Mouse (Mus musculus): ENCODE measurements around the gene Matn3. TPM values are rescaled to one million over a fixed set of nuclear protein-coding genes. Genes with fewer than 3 reads are reported as not detected.

Gene Matn3
- not detected in 2 replicates for total RNA-seq (2021)
- long read RNA-seq: 0 reads

DNA sequence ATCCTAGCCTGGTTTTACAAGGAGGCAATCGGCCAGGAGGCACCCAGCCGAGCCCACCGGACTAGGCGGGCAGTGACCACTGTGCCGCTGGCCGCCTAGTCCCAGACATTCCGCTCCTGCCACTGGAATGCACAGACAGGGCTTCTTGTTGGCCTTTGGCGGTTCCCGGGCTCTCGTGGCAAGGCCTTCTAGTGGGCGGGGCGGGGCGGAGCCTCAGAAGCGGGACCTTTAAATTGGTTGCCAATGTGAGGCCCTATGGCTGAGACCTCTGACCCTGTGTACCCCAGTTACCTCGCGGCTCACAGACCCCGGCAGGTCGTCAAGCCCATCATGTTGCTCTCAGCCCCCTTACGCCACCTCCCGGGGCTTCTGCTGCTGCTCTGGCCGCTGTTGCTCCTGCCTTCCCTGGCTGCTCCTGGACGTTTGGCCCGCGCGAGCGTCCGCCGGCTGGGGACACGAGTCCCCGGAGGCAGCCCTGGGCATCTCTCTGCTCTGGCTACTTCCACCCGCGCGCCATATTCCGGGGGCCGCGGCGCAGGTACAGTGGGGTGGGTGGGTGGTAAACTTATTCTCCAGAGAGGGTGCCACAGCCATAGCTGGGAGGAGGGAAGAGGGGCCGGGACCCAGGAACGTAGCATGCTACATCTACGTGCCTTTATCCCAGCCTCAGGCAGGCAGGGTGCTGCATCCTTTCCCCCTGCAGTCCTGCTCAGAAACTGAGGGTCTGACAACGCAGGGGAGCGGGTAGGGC, at the start of gene Matn3:
TSS of gene Matn3 (plus strand) at position 216 of the 751 bp plus-strand sequence.
- DNase-seq: peak; percentile 81

DNA sequence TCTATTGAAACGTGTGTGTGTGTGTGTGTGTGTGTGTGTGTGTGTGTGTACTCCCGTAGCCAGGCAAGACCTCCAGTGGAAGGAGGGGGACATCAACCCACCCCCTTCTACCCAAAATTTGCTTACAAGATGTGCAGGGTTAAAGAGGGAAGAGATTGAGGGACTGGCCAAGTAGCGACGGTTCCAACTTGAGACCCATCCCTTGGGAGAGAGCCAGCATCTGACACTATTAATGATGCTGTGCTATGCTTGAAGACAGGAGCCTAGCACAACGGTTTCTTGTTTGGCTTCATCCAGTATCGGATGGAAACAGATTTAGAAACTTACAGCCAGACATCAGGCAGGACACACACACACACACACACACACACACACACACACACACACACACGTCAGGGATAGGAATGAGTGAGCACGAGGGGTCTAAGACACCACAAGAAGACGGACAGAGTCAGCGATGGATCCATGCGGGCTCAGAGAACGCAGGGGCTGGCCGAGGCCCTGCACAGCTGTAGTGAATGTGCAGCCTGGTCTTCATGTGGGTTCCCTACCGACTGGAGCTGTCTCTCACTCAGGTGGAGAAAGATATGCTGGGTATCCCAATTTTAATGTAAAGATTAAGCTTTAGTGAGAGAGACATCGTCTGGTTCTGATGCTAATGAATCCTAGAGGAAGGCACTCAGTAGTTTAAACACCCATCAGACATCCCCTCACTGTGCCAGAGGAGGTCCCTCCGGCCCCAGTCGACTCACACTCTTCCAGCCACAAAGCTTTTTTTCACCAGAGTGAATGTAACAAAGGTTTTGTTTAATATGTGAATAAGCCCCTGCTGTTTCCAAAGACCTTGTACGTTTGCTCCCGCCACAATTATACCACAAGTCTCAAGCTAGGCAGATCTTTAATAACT, 48.6 kb upstream of the Matn3 start:
- no peak for DNase-seq

DNA sequence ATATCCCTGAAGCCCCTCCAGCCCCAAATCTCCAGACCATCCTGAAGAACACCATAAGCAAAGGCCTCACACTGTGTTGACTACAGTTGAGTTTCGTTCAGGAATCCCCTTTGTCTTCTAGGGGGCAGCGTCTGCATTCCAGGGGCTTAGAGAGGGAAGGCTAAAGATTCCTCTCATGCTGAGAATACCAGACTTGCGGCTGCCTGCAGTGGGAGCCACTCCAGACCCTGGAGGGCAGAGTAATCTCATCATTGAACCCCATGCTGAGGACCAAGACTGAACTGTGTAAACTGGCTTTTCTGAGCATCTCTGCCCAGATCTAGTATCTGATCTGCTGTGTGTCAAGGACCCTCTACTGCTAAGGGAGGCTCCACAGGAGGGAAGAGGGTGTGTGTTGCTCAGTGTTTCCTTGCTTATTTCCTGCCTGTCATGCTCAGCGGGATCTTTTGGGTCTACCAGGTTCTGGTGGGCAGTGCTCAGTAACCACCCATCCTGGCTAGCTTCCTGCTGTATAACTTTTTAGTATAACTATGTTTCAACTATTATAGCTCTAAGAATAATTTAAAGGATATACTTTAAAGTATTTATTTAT, 47.5 kb upstream of the Matn3 start:
- DNase-seq: no peak

DNA sequence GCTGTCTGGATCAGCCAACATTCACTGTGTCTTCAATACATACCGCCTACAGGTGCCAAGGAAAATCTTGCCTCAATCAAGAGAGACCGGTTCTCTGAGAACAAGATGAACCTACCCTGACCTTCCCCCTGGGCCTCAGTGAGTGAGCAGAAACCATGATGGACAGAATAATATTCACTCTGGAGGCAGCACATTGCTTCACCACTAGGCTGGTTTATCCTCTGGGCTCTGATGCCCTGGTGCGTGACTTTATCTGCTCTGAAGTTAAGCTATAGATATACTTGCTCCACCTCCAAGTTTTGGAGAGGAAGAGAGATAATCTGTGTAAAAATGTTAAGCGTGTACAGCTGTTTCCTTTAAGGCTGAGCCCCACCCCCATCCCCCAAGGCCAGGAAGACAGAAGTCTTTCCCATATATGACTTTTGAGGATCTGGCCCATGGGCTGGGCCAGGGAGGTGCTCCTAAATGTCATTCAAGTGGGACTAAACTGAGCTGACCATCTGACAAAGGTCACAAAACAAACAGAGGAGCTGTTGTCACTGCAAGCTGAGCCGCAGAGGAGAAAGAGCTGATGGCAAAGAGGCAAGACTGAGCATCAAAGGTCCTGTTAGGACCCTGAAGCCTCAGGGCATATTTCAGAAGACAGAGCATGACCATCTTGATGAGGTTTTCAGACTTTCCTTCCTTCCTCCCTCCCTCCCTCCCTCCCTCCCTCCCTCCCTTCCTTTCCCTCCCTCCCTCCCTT, 46.6 kb upstream of the Matn3 start:
- DNase-seq: no peak

DNA sequence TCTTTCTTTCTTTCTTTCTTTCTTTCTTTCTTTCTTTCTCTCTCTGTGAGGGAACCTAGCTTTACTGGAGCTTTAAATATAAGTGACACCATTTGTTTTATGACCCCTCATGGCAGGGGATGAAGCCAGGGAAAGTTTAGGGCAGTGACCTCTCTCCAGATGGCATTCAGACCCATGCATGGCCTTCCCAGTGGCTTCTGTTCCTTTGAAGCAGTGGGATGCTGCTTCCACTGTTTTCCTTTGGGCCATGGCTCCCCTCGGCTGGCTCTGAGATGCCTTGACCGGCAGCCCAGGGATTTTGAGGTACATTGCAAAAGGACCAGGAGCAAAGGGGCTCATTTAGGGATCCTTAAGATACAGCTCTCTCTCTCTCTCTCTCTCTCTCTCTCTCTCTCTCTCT, 45.8 kb upstream of the Matn3 start:
- no peak for DNase-seq

DNA sequence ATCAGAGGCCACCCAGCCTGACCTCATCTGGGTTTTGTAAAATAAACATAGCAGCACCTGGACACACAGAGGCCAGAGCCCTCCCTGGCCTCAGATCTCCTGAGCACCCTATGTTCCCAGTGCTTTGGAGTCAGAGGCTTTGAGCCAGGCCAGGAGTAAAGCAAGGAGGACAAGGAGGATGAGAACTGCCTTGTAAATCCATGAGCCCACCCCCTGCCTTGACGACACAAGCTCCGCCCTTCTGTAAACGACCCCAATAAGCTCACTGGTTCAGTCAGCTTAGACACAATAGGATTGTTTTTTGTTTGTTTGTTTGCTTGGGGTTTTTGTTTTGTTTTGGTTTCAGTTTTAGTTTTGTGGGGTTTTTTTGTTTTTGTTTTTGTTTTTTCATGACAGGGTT, 45.2 kb upstream of the Matn3 start:
- DNase-seq: no peak

DNA sequence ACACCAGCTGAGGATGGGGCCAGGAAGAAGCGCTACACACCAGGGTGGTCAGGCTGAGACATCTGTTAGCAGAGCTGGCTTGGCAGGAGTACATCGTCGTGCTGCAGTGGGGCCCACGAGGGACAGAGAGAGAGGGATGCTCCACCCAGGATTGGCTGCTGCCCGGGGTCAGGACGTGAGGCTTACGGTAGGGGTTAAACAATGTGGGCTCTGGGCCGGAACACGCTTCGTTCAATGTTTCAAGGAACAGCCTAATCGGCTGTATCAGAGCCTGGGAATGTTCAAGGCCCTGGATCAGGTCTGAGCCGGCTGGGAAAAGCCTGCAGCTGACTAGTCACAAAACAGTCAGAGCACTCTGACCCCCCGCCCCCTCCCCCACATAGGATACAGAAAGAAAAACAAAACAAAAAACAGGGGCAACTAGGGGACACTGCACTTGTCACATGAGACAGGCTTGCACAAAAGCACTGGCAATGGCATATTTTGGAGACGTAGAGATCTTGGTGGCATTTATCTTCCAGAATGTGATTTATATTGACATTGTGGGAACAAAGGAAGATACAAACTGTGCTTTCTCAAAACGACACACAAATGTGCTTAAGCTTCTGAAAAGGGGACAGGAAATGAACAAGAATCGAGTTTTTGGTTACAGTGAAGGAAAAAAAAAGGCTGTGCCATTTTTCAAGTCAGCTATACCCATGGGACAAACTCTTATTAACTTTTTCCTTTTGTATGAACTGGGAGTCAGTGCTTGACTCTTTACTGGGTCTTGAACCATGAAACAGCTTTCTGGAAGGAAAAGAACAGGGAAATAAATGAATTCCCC, 34.7 kb upstream of the Matn3 start:
- peak; percentile 55 for DNase-seq

DNA sequence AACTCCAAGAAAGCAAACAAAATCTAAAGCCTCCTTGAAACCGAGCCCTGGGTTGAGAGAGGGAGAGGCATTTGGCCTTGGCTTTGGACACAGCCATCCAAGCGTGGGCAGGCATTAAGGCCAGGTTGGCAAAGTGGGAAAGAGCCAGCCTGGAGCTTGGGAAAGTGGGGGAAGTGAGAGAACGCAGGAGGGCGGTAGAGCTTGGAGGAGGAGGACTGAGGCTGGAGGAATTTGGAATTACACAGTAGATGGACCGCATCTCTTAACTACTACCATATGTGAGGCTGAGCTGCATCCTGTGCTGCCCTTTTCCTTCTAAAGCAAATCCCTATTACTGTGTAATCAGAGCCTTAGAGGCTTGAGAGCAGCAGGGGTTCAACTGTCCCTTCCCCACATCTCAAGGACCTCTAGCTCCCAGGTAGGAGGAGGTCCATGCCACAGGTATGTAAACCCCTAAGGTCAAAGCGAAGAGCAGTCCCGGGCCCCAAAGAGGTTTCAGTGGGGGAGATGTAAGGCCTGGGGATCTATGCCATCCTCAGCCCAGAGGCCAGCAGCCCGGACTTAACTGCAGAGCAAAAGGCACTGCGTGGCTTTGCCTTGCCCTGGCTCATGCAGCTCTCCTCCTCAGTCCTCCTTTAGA, 33.9 kb upstream of the Matn3 start:
- DNase-seq: peak; percentile 54

DNA sequence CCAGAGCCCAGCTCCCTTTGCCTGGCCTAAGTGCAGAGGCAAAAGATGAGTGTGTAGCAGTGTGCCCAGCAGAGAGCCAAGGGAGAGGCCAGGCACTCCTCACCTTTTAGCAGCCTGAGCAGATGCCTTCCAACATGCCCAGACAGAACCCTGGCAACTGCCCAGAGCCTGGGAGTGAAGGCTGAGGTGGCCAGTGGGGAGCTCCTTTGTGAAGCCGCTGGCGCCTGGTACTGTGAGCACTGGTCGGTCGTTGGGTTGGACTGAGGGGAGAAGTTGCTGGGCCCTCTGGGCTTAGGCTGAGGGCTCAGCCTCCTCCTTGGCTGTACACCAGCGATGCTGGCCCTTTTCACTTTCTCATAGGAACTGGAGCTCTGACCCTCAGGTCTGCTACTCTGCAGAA, 31.4 kb upstream of the Matn3 start:
- DNase-seq: peak; percentile 65

DNA sequence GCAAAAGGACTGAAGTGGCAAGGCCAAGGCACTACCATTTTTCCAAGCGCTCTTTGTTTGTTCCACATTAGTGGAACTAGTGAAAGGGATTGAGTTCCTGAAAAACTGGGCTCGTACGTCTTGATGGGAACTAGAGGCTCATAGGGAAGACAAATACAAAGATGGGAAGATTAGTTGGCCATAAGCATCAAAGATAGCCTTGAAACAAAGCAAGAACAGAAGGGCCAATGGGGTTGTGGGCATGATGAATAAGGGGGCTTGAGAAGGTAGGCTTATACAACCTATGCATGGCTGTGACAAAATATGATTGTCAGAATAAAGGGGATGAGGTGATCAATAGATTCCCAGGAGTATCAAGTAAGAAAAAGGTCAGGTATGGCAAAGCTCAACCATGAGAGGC, 28.5 kb upstream of the Matn3 start:
- no peak for DNase-seq

DNA sequence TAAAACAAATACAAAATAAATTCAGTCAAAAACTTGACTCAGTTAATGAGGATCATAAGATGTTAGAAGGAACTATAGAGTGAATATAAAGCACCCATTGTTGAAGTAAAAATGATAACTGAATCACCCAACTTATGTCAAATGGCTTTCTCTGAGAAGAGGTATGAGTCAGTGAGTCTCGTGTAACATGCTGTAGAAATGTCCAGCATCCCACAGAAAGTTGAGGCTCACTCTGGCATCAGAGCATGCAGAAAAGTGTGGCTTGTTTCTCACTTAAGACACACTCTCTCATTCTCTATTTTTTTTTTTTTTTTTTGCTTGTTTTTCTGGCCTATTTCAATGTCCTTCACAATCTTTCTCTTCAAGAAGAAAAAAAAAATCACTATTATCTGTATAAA, 26.7 kb upstream of the Matn3 start:
- no peak for DNase-seq

DNA sequence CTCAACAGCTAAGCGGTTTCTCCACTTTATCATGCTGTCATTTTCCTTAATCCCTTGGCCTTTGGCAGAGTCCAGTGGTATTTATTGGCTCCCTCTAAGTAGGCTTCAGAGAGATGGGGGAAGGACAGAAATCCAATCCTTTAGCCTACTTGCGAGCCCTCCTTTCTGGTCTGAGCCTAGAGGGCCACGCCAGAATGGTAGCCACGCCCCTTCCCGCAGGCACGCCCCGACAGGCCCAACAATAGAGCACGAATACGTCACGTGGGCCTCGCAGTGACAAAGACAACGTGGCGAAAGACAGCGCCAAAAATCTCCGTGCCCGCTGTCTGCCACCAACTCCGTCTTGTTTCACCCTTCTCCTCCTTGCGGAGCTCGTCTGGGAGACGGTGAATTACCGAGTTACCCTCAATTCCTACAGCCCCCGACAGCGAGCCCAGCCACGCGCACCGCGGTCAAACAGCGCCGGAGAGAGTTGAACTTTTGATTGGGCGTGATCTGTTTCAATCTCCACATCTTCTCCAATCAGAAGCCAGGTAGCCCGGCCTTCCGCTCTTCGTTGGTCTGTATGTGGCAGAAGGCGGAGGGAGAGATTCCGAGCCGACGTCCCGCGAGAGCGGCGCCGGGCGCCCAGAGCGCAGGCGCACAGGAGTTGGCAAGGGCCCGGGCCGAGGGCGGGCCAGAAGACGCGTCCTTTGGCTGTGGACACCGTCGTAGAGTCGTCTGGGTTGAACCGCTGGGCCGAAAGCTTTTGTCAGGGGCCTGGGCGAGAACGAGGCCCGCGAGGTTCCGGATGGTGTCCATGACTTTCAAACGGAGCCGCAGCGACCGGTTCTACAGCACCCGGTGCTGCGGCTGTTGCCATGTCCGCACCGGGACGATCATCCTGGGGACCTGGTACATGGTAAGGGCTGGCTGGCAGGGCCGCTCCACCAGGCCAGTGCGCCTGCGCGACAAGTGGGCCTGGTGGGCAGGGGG, 26.0 kb upstream of the Matn3 start, which contains the start of gene Laptm4a:
TSS of gene Laptm4a (plus strand) at position 271 of the 975 bp plus-strand sequence.
- peak; percentile 98 for DNase-seq

DNA sequence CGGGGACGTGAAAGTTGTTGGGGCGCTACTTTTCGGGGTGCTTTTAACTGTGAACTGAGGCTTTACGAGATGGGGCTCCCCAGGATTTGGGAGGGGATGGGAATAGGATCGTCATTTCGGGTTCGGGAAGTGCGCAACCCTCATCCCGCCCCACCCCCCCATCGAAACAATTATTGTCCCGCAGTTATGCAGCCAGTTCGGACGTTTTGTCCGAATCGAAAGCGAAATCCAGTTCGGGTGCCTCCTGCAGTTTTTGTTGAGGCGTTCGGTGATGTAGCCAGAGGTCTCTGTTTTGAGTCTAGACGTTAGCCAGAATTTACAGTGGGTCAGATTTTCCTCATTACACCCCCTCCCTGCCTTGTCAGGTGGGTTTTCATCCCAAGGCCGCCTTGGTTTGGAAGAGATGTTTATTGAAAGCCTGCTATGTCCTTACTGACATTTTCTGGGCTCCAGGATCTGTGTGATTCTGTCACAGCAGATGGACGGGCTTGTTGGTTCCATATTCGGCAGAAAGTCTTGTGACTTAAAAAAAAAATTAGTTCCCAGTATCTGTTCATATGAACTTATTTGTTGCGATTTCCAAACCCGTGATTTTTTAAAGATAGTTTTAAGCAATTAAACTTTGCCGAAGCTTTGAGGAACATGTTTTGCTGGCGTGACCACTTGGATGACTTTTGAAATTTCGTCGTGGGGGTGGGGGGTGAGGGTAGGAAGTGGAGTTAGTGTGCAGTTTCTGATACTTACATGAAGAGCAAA, 25.2 kb upstream of the Matn3 start:
- DNase-seq: no peak

DNA sequence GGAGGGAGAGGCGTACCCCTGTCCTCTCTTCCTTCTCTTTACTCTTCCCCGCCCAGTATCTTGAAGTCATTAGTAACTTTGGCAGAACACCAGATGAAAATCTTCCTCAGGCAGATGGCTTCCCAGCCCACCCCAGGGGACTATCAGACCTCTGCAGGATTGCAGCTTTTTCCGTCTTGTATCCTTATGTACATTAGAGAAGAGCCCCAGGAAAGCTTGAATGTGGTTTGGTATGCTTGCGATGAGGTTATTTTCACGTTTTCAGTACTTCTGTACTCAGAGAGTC, 24.7 kb upstream of the Matn3 start:
- no peak for DNase-seq

DNA sequence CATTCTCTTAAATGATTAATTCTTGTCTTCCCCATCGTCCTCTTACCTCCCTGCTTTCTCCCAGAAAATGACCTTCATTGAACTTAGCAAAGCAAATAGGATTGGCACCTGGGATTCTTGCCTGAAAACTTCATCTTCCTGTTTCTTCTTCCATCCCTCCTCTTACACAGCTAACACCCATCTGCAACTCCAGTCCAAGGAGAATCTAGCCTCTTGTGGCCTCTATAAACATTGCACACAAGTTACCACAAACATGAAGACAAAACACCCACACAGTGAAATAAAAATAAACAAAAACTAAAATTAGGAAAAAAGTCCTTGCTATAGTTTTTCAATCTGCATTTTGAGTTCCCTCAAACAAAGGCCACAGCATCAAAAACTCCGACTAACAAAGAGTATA, 24.1 kb upstream of the Matn3 start:
- no peak for DNase-seq

DNA sequence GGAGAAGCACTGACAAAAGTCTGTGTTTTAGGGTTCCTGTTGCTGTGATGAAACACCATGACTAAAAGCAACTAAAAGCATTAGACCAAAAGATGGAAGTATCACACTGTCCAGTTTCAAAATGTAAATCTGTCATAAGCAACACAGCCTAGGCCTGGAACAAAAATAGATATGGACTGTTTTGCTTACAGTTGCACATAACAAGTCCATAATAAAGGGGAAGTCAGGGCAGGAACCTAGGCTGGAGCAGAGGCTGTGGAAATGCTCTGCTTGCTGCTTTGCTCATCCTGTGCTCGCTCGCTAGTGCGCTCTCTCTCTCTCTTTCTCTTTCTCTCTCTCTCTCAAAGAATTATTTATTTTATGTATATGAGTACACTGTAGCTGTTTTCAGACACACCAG, 20.1 kb upstream of the Matn3 start:
- DNase-seq: no peak

DNA sequence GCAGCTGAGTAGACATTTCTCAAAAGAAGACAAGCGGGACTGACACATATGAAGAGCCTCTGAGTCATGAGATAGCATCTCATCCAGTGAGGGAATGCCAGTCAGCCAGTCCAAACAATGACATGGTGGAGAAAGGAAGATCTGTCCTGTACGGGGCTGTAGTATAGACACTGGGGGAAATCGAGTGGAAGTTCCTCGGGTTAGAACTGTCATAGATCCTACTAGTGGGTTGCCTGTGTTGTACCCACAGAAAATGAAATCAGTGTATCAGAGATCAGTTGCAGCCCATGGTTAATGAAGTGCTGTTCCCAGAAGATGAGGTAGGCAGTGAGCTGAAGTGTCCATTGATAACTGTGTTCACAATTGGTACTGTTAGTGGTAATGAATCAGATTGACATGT, 19.0 kb upstream of the Matn3 start:
- DNase-seq: no peak

DNA sequence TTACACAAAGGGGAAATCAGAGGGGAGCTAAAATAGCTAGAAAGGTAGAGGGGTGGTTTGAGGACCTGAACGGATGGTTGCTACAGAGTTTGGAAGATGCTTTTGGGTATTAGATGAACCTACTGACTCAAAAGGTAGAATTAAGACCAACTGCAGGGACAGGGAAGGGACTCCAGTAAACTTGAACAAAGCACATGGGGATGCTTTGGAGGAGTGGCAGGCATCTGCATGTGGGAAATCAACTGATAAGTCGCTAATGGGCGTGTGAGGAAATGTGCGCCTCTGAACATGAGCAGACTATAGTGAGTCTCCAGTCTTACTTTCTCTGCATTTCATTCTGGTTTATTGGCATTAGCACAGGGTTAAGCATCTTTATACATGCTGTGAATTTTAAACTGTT, 16.6 kb upstream of the Matn3 start:
- no peak for DNase-seq

DNA sequence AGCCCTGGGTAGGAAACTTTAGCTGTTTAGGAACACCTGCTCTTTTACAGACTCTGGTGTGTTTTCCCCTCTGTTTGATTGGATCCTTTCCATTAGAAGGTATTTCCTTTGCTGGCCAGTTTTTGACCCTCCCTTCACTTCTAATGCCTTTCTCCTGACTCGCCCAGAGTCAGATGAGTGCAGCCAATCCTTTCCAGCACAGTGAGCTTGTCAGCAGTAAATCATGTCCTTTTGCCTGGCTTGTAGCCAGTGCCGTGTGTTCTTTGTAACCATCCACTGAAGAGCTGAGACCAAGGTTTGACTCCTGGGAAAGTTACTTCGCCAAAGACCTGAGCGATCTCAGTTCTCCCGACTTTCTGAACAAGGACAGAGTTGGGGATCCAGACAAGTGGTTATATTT, 12.4 kb upstream of the Matn3 start:
- peak; percentile 67 for DNase-seq
